Mouse (Mus musculus): ENCODE data around the gene Tmem248.
A peak's percentile ranks its signal among the peaks of the same experiment; 100 is the strongest.

Tmem248 gene

DNA sequence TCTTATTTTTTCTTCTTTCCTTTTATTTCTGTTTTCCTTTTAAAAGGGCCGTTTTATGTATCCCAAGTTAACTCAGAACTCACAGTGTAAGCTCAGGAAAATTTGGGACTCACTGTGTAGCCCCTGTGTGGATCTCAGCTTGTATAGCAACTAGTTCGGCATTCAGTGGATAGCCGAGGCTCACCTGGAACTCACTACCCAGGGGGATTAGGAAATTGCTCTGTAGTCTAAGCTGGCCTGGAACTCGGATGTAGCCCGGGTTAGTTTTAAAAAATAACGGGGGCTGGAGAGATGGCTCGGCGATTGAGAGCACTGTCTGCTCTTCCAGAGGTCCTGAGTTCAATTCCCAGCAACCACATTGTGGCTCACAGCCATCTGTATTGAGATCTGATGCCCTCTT, 40.4 kb downstream of the Tmem248 start:
- DNase-seq (ENCODE audit: low read depth) = no peak

- DNase-seq (ENCODE audit: low read depth) = no peak
Measured at GRCm38 (mm10) chr5:130263454-130263853, 46.6 kb downstream of the Tmem248 start.

DNA sequence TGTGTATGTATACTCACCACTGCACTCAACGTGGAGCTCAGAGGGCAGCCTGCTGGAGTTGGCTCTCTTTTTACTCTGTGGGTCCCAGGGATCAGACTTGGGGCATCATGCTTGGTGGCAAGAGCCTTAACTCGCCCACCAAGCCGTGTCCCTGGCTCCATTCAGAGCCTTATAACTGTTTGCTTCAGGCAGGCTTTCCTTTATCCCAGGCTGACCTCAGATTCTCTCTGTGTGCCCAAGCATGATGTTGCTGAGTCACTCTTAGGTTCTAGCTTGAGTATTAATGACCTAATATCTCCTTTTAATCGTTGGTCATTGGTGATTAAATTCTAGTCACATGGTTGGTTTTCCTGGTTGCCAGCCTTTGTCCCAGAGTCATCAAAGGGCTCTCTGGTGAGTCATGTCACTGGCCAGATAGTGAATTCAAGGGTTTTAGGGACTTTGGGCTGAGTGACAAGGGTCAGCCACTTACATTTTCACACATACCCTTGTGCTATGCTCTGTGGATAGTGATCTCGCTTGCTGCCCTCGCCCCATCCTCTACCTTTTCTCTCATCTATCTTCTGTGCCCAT, 47.6 kb downstream of the Tmem248 start:
- DNase-seq (ENCODE audit: low read depth) = no peak

DNA sequence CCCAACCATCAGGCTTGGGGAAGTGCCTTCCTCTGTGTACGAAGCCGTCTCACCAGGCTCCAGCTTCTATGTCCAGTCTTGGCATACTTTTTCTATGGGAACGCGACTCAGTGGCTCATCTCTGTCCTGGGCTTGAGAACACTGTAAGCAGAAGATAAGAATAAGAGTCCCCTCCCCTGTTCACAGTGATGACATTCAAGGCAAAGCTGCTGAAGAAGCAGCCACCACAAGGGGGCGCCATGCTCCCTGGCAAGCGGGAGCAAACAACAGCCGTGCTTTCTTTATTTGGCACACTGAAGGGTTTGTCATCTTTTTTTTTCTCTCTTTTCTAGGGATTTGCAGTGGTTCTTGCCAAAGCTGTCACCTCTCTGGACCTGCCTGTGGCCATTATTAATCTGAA, 49.8 kb downstream of the Tmem248 start:
- peak; percentile 67 for DNase-seq (ENCODE audit: low read depth)

DNA sequence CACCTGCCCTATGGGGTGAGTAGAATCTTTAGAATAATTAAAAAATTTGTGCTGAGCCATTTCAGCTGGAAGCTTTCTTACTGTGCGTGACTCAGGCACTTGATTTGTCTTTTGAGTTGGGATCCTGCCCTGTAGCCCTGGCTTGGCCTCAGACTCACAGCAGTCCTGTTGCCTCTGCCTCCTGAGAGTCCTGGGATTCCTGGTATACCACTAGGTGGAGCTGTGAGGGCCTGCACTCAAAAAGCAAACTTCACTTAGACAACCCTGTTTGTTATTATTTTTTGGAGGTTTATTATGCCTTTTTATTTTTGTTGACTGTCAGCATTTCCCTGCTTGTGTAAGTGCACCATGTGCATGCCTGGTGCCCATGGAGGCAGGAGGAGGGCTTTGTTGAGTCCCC, 50.4 kb downstream of the Tmem248 start:
- DNase-seq (ENCODE audit: low read depth) = peak; percentile 57

- DNase-seq (ENCODE audit: low read depth) = no peak
Measured at GRCm38 (mm10) chr5:130268976-130269375, 52.1 kb downstream of the Tmem248 start.

DNA sequence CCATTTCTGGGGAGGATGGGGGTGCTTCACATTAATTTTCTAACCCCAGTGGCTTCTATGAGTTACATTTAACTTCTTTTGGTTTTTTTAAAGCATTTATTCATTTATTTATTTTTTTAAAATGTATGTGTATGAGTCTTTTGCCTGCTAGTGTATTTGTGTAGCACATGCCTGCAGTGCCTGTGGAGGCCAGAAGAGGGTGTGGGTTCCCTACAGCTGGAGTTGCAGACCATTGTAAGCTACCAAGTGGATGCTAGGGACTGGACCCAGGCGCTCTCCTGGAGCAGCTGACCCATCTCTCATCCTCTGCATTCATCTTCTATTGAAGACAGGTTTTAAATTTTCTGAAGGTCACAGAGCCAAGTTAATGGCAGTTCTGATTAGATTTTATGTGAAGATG, 55.5 kb downstream of the Tmem248 start:
- no peak for DNase-seq (ENCODE audit: low read depth)

DNA sequence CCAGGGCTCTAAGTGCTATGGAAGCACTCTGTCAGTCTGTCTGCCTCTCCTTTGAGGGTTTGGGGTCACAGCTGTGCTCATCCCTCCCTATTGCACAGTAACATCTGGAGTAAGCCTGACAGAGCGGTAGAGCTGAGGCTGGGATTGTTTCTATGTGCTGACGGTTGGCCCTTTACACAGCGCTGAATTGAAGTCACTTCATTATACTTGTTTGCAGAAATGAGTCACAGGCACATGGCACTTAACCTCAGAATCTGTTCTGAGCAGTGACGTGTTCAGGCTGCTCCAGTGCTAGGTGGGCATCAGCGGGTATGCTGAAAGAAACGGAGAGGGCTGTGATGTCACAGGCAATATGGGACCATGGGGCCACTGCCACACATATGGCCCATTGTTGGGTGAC, 56.2 kb downstream of the Tmem248 start:
- DNase-seq (ENCODE audit: low read depth) = no peak

- peak; percentile 72 for DNase-seq (ENCODE audit: low read depth)
Measured at GRCm38 (mm10) chr5:130275509-130275908, 58.6 kb downstream of the Tmem248 start.

GRCm38 (mm10) chr5:130278011-130278472, 61.2 kb downstream of the Tmem248 start:
- no peak for DNase-seq (ENCODE audit: low read depth)

DNA sequence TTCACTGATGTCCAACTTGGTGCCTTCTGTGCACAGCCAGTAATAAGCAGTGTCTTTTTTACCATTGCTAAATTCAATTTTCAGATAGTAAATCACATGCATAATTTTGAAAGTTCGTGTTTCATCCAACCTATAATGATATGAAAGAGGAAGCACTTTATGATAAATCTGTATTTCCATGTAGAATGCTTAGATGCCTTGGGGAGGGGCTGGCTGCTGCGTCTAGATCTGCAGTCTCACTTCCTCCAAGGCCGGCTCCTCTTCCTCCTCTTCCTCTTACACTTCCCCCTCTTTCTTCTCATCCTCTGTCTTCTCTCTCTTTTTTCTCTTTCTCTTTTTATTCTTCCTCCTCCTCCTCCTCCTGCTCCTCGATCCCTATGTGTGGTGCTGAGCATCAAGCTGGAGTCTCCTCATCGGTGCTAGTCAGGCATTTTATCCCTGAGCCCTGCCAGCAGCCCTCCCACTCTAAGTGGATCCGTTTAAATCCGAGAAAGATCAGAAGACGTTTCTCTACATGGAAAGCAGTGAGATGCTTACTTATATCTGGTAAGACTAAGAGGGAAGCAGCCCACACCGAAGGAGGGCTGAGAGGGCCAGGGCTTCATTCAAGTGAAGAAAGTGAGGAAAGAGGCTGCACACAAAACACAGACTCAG, 66.3 kb downstream of the Tmem248 start:
- no peak for DNase-seq (ENCODE audit: low read depth)

- no peak for DNase-seq (ENCODE audit: low read depth)
Measured at GRCm38 (mm10) chr5:130288106-130288505, 71.2 kb downstream of the Tmem248 start.

DNA sequence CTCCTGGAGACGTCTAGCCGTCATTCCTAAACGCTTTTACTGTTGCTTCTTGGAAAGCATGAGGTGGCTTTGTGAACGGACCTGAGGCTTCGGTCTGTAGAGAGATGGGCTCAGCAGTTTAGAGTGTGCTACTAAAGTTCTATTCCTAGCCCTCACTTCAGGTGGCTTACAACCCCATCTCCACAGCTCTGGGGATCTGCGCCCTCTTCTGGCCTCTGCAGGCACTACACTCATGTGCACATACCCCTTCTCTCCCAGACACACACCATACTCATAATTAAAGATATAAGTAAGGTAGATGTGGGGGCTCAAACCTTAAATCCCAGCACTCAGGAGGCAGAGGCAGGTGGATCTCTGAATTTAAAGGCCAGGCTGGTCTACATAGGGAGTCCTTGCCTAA, 73.4 kb downstream of the Tmem248 start:
- peak; percentile 18 for DNase-seq (ENCODE audit: low read depth)

GRCm38 (mm10) chr5:130290775-130291174, 73.9 kb downstream of the Tmem248 start:
- DNase-seq (ENCODE audit: low read depth) = no peak

DNA sequence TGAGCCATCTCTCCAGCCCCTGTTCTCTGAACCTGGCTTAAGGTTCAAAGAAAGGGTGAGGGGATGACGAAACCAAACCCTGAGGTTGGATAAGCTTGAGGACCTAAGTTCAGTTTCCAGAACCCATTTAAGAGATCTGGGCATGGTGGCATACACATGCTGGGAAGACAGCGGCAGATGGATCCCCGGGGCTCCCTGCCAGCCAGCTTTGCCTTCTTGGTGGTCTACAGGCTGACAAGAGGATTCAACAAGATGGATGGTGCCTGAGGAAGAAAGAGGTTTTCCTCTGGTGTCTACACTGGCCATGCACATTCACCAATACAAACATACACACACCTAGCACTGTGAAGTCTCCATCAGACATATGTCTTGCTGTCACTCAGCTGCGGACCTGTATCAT, 76.1 kb downstream of the Tmem248 start:
- no peak for DNase-seq (ENCODE audit: low read depth)

Measured in induced T-regulatory cell, adult 2 months (primary cell).